Mouse (Mus musculus) right cerebral cortex, postnatal 25 days (tissue): ENCODE results near the gene Gmppa.

Experiments
- DNase-seq: peaks from one replicate; pipeline ENCODE4 v3.0.0; 2022

The Gmppa gene

DNA sequence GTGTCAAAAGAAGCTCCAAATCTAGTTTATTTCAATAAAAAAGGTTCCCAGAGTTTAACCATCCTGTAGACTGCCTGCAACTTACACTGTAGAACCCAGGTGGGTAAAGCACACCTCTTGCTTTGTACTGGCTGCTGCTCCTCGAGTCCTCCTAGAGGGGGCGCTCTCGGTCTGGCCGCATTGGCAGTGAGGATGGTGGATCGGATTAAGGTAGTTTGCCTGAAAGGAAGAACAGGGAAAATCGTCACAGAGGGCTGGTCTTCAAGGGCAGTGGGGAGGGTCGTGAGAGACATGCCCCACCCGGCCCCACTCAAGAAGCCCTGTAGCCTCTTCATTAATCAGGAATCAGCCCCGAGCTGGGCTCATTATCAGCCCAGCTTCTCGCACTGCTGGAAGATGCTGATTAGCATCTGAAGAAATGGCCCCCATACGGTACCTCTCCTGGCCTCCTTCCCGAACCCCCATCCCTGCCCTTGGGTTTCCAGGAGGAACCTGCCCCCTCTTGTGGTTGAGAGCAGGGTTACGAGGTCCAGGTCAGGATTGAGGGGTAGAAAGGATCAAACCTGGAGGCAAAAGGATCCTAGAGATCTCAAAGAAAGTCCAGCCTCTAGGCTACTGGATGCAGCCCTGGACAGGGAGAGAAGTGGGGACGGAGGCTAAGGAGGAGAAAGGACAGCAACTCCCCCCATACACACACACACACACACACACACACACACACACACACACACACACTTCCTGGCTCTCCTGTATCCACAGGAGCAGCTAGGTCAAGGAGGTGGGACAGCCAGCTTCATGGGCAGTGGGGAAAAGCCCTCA, 21.2 kb downstream of the Gmppa start:
- DNase-seq: no peak

DNA sequence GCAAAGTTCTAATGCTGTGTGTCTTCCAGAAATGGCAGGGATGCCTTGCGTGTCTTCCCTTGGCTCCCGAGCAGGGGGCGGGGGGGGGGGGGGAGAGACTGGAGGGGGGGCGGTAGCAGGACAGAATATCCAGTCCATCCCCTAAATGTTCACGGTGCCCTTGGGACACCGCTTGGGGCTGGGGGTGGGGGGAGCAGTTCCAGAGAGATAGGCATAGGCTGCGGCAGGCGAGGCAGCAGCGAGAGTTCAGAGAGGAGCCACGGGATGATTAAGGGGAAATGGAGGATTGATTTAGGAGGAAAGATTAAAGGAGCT, 21.9 kb downstream of the Gmppa start:
- DNase-seq: no peak

DNA sequence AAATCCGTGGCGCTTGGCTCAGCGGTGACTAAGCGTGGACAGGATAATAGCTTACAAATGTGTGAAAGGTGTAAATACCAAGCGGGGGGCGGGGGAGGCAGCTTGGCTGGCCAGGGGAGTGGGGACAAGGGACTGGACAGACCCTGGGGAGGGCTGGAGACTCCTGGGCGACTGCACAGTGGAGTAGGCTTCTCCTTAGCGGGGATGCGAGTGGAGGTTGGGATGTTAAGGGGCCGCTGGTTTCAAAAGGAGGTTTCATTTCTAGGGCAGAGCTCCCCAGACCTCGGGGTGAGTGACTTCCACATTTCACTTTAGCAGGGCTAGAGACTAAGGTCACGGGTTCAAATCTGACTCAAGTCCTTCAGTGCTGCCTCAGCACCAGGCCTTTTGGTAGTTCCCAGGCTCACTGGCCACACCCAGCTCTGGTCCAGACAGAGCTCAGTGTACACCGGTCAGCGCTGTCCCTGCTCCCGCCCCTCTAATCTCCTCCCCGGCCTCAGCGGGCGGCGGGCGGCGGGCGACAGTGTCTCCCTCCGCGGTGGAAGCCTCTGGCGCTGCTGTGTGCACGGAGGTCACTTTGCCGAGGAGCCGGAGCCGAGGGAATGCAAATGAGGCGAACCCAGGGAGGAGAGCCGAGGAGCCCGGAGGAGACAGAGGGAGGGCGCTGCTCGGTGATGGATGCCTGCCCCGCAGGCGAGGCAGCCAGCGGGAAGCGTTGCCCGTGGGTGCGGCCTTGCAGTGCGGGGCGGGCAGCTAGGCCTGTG, 22.5 kb downstream of the Gmppa start:
- DNase-seq: peak; percentile 72

DNA sequence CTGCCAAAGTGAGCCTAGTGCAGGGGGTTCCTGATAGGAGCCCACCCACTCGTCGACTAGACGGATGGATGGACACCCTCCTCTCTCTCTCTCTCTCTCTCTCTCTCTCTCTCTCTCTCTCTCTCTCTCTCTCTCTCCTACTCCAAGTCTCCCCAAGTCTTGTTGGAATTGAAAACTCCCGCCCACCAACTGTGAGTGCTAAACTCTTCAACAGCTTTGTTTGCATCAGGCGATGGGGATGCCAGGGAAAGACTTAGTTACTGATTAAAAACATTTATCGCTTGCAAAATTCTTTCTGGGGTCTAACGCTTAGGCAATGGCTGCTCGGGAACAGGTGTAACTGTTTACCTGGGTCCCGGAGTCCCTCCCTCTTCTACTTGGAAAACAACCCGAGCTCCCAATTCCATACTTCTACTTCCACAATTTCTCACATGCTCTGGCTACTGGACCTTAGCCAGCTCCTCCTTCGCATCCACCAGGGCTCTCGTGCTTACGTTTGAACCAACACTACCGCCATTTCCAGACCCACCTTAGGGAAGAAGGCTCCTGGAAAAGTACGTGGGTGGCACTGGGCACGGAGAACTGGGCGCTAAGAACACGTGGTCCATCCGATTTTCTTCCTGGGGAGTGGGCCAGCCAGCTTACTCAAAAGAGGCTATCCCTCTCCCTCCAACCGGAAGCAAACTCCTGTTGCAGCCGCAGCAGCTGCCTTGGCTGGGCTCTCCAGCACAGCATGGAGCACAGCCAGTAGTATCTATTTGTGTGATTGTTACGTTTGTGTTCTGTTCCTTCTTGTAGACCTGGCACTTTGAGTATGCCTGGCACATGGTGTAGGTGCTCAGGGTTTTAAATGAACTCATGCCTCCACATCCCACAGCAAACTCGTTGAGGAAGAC, 23.3 kb downstream of the Gmppa start:
- DNase-seq: peak; percentile 82

DNA sequence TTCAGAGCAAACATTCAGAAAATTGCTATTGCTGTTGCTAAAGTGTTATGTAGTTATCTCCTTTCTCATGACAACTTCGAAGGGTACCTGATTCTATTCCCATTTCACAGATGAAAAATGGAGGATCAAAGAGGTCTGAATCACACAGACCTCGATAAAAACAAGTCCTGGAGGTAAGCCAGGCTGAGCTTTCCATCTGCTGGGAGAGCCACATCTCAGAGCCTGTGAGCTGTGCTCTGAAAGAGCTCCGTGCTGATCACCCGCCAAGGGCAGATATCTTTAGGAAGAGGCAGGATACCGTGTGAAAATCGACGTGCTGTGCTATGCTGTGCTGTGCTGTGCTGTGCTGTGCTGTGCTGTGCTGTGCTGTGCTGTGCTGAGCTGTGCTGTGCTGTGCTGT, 24.6 kb downstream of the Gmppa start:
- no peak for DNase-seq

DNA sequence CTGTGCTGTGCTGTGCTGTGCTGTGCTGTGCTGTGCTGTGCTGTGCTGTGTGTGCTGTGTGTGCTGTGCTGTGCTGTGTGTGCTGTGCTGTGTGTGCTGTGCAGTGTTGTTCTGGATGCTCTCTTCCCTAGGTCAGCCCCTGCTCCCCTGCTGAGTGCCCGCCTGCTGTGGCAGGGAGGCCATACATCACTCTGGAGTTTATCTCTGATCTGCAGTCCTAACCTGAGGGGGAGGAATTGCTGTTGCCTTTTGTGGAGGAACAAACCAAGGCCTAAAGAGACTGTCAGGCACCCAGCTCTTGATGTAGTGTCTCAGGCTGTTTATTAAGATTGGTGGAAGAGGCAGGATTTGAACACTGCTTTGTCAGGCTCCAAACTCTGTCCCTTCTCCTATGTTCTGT, 26.9 kb downstream of the Gmppa start:
- DNase-seq: no peak

DNA sequence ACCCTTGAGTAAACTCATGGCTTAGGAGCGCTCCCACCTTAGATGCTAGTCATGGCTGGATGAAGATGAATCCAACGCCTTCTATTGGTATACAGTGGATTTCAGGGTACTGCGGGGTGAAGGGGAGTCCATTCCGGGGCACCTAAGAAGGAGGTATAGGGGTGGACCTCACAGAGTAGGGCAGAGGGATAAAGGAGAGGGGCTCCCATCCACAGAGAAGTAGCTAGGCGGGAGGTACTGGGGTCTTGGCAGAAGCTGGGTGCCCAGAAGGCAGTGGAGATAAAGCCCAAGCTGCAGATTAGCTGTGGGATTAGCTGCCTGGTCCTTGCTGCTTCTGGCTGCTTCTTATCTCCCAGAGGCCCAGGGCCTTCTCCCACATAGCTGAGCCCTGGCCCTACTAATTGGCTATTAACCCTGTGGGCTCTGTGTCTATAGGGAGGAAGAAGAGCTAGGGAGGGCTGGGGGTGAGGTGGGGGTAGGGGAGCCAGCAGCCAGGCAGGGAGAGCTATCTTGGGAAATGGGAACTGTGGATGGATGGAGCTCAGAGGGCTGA, 28.0 kb downstream of the Gmppa start:
- DNase-seq: no peak

DNA sequence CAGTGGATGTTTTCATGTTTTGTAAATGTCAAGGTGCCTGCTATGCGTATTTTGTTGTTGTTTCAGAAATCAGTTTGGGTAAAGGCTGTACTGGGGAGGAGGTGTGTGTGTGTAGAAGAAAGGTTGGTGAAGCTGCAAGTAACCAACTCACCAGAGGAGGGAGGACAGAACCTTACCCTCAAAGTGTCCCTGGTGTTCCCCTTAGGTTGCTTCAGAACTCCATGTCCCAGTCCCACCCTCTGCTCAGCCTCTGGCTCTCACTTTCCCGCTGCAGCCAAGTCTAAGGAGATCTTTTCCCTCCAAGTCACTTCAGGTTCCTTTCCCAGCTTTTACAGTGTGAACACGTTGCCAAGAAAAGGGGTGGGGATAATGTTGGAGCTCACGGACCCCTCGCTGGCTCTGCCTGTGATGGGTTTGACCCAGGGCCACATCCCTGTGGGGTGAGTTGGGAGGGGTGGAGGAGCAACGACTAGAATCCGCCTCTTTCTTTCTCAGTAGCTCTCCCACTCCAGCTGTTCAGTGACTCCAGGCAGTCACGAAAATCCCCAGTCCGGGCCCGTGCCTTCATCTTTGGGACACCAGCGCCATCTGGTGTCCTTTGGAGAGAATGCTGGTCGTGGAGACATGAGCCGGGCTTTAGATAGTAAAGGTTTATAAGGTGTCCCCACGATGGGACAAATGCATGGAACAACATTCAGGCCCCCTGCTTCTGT, 31.6 kb downstream of the Gmppa start:
- peak; percentile 81 for DNase-seq

DNA sequence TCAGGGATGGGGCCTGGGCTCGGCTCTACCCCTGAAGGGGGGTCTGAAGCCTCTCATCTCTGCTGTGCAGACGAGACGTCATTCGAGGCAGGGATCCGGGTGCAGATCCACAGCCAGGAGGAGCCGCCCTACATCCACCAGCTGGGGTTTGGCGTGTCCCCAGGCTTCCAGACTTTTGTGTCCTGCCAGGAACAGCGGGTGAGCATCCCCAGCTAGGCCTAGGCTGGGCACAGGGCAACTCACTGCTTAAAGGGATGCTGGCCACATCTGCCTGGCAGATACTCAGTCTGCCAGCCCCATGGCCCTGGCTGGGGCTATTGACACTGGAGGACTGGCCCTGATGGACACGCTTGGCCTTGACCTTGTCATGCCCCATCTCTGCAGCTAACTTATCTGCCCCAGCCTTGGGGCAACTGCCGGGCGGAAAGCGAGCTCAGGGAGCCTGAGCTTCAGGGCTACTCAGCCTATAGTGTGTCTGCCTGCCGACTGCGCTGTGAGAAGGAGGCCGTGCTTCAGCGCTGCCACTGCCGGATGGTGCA, 33.6 kb downstream of the Gmppa start:
- no peak for DNase-seq

DNA sequence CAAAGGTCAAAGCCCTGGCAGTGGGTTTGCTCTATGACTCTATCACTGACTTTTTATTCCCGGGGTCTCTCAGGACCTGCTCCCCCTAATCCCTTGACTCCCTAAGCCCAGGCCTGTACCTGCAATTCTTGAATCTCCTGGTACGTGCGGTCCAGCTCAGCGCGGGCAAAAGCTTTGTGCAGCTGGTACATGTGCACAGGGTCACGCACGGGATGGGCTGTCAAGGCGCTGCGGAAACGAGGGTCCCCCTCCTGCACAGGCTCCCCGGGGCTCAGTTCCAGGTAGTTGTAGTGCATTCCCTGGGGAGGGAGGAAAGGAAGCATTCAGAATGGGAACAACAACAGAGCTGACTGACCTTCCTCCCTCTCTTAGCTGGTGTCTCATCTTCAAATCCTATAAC, 40.7 kb downstream of the Gmppa start:
- DNase-seq: no peak

DNA sequence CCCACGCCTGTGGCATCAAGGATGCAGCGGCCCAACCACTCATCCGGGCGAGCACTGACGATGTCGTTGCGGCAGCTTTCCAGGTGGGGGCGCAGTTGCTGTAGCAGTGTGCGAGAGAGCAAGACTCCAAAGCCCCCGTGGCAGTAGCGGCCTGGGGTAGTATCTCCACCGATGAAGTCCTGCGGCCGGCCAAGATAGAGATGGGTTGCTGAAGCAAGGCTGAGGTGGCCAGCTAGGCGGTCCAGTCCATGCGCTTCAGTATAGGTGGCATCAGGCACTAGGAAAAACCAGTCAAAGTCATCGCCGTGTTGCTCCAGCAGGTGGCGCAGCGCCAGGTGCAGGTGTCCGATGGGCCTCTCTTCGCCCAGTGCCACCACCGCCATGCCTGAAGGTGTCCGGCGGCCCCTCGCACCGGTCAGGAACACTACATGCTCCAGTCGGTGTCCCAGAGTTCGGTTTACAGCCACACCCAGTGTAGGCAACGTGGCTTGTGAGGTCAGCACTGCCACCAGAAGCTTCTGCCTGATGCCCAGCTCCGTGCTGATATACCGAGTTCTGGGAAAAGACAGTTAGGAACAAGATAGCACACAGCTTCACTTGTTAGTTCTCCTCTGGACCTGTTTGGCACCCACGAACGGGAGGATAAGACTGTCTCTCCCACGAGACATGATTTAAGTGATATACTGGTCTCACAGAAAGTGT, 41.7 kb downstream of the Gmppa start:
- DNase-seq: peak; percentile 85

DNA sequence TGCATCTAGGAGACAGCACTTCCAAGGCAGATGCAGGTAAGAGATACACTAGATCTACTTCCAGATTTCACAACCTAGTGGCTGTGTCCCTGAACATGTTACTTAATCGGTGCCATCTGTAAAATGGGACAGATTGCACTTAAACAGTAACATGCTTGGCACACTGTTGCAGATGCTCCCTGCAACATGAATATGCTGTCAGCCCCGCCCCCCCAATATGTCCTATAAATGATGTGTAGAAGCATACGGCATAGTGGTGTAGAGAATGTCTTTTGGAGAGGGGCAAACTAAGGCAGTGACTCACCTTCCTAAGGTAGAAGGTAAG, 42.2 kb downstream of the Gmppa start:
- DNase-seq: no peak

DNA sequence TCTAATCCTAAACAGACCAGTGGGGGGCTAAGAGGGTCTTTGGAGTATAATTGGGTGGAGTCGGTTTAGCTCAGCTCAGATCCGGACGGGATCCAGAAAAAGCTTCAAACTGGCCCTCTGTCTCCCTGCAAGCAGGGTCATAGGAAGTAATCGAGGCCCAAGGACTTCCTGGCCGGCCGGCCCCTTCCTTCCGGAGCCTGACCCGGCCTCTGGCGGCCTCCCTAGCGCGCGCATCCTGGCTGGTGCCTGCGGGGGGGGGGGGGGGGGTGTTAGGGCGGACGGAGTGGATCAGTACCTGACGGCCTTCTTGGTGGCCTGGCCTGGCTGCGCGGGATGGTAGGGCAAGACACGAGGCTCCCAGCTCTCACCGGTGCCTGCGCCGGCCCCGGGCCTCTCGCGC, 42.8 kb downstream of the Gmppa start:
- DNase-seq: no peak

DNA sequence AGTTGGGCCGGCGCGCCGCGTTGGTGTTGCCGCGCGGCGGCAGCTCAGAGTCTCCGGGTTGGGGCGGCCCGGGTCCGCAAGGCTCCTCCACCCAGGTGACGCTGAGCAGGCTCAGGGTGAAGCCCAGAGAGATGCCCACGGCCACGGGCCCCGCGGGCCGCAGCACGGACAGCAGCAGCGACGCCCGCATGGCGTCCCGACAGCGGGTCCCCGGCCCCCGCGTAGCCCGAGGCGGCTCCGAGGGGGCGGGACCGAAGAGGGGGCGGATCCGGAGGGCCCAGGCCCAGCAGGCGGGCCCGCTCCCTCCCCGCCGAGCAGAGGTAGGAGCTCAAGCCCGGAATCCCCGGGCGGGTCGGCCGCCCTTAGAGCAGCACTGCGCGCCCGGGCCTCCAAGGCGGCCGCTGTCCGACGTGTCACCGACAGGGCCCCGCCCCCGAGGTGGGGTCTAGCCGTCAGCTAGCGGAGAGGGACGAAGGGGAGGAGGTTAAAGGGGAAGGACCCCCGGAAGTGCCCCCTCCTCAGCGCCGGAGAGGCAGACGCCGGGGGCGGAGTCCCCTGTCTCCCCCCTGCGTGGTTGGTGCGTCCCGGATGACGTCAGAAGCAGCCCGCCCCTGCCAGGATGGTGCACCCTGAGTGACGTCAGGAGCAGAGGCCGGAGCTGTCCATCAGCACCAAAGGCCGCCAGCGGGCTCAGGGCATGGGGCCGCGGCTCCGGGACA, 43.3 kb downstream of the Gmppa start, which contains the start of the genes Chpf and Tmem198:
Chpf (minus strand) TSS at position 392 of the 719 bp plus-strand sequence.
Tmem198 (plus strand) TSS at position 617 of the 719 bp plus-strand sequence.
- peak; percentile 97 for DNase-seq

DNA sequence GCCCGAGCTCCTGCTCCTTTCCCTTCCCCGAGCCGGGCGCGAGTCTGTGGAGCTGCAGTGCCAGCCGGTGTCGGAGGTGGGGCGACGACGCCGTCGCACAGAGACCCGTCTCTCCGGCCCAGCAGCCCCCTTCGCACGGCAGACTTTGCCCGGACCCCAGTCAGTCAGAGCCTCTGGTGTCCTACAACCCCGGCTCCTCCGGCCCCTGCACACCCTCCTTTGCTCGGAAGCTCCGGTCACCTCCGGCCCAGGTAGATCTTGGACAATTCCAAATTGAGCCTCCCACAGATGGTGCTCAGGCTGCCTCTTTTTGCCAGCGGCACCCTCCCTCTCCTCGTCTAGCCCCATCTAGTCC, 43.9 kb downstream of the Gmppa start:
- no peak for DNase-seq

DNA sequence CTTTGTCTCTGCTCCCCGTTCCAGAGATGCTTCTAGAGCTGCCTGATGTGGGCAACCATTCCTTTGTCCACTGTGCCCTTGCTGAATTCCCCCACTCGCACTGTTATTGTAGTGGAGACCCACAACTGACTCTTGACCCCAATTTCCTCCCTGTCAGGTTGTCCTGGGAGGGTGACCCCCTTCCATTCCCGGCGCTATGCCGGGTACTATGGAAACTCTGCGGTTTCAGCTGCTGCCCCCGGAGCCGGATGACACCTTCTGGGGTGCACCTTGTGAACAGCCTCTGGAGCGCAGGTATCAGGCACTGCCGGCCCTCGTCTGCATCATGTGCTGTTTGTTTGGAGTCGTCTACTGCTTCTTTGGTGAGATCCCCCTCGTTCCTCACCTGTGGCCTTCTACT, 44.3 kb downstream of the Gmppa start:
- no peak for DNase-seq

DNA sequence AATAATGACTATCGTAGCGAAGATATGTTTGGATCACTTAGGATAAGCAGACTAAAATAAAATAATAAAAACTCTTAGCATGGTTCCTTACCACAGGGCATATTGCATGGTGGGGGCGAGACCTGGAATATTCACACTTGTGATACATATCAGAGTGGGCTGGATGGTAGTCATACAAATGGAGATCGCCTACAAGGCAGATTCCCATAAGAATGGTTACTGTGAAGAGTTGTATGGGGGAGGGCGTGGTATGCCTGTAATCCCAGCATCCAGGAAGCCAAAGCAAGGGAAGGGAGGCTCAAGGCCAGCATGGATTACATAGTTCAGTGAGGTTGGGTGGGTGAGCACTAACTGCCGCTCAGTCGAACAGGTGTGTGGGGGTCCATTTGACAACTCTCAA, 45.0 kb downstream of the Gmppa start:
- DNase-seq: no peak

DNA sequence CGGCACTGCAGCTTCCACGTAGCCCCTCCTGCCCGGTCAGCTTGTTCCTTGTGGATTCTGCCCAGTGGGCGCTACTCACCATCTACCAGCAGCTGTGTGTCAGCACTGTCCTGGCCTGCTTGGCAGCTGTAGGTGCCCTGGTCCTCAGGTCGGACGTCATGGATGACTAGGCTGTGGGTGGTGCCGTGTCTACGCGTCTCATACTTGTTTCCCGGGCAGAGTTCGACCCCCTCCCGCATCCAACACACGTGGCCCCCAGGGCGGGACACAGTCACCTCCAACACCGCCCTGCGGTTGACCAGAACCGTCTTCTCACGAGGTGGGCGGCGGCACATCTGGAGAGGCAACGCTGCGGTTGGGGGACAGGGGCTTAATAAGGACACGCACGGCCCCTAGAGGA, 50.8 kb downstream of the Gmppa start:
- DNase-seq: no peak

DNA sequence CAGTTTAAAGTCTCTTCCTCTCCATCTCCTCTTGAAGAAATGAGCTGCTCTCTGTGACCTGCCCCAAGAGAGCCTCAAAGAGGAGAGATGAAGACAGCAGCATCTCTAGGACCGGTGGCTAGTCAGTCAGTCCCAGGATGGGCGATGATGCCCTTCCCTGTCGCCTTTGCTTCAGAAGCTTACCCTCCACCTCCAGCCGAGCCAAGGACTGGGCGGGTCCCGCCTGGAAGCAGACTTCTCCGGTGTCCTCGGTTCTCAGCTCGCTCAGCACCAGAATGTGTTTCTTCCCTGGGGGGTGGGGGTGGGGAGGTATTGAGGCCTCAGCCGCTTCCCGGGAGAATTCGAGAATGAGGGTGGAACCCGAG, 51.3 kb downstream of the Gmppa start:
- no peak for DNase-seq

DNA sequence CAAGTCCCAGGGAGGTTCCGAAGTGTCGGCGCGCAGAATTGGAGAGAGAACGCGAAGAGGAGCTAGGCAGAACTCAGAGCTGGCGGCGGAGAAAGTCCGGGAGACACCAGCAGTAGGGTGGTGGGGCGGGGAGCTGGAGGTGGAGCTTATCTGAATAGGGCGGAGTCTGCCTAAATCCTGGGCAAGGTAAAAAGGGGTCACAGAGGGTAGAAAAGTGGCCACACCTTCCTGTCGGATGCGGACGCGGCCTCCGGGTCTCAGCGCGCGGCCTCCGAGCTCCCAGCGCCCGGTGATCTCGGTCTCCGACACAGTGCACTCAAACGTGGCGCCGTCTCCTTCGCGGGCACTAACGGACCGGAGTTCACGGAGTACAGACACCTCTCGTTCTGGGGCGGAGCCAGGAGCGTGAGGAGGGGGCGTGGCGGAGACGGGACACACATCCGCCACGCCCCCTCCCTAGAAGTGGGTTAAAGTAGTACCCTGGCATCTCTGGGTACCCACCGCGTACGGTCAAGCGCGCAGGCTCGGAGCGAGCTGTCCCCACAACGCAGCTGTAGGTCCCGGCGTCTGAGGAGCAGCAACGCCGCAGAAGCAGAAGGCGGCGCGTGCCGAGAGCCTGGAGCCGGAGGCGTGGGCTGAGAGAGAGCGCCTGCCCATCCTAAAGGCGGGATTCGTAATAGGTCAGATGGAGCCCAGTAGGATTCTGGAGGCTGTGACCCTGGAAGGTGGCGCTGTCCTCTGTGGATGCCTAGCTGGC, 51.9 kb downstream of the Gmppa start:
- DNase-seq: peak; percentile 68
